Mouse (Mus musculus) forebrain, postnatal 0 days (tissue): ENCODE measurements at regions not wholly inside any gene's neighbourhood (a gene's known extent, or its start where the extent isn't known, plus 50 kb on each side); places are given as distances from the start of the nearest gene placed in this dataset.
"Not testable (repeated sequence)": the region's sequence is repeated elsewhere in the genome, so short reads cannot be mapped to it uniquely, and the experiment has no call there.

Experiments
- ATAC-seq: fragments of 200-750 bp; cut with Nextera tagmentation; 2 replicates; pipeline ENCODE4 v1.8.0; 2017; ENCODE audit warnings: mild to moderate bottlenecking, moderate library complexity
- DNase-seq: peaks from one replicate; pipeline ENCODE4 v3.0.0-alpha.2; 2015
- H3K27ac ChIP-seq: fragments of 300-500 bp; sonication (generic); 2 replicates; pipeline ENCODE4 v1.5.1; 2014; ENCODE audit warnings: low read depth, mild to moderate bottlenecking, antibody characterized with exemption, low read length, moderate library complexity, mixed read lengths
- H3K27me3 ChIP-seq: fragments of 300-500 bp; sonication (generic); 2 replicates; pipeline ENCODE4 v1.6.1; 2014; ENCODE audit warnings: mild to moderate bottlenecking, low read length, mixed read lengths; ENCODE audit not compliant: insufficient read depth
- H3K36me3 ChIP-seq: fragments of 300-500 bp; sonication (generic); 2 replicates; pipeline ENCODE4 v1.6.1; 2014; ENCODE audit warnings: mild to moderate bottlenecking, moderate library complexity; ENCODE audit not compliant: insufficient read depth
- H3K4me1 ChIP-seq: fragments of 300-500 bp; sonication (generic); 2 replicates; pipeline ENCODE4 v1.6.1; 2014; ENCODE audit warnings: antibody characterized with exemption; ENCODE audit not compliant: insufficient read depth
- H3K4me2 ChIP-seq: fragments of 300-500 bp; sonication (generic); 2 replicates; pipeline ENCODE4 v1.6.1; 2014; ENCODE audit warnings: low read depth, mild to moderate bottlenecking, moderate library complexity
- H3K4me3 ChIP-seq: fragments of 300-500 bp; sonication (generic); 2 replicates; pipeline ENCODE4 v1.5.1; 2014; ENCODE audit warnings: low read depth, low read length, mixed read lengths
- H3K9ac ChIP-seq: fragments of 300-500 bp; sonication (generic); 2 replicates; pipeline ENCODE4 v1.6.1; 2014; ENCODE audit warnings: mild to moderate bottlenecking
- H3K9me3 ChIP-seq: fragments of 300-500 bp; sonication (generic); 2 replicates; pipeline ENCODE4 v1.6.1; 2016; ENCODE audit warnings: low read length
- CTCF ChIP-seq: sonication (generic); IDR thresholded peaks from 2 replicates; pipeline ENCODE4 v1.5.1; 2016; ENCODE audit warnings: antibody characterized with exemption, control low read depth, low read depth
- WGBS: fragments of 180-500 bp; shearing (Covaris S2); extraction: QIAGEN DNeasy Blood & Tissue Kit; methylation state at CpG from one replicate; pipeline ENCODE4 v1.1.7; 2014; 5-methylcytosine and 5-hydroxymethylcytosine counted together

DNA sequence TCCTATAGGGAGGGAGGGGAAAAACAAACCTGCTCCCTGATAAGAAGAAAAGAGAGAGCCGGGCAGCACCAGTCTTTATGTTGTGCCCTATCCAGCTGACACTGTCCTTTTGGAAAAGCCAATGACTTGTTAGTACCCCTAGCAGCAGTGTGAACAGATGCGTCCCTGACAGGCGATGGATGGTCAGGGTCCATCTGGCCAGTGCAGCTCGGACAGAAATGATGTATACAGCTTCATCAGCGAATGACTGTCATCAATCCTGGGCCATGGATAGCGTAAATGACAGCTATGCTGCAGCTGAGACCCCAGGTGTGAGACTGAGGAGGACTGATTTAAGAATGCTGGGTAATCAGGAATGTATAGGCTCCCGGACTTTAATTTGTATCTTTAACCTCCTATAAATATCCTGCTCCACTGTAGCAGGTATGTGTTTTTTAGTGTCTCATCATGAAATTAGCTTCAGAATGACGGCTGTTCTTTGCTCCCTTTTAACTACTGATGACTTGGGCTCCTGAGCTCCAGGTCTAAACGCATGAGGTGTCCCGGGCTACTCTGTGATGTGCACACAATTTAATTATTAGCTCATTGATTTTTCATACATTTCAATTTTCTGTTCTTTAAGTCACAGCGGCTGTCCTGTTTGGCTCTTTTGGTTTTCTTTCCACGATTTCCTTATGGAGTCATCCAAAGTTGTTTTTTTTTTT, 353.9 kb upstream of the Fign start:
- Histone ChIP-seq H3K4me3 (no peak overlapping the region), H3K36me3 (no peaks in the 10 kb centered on the region), H3K27ac (no peak overlapping the region), H3K9me3 (no peaks in the 10 kb centered on the region), H3K27me3 (no peaks in the 10 kb centered on the region), H3K4me2 (no peak overlapping the region), H3K9ac (no peak overlapping the region), H3K4me1 (no peaks in the 10 kb centered on the region)
- DNase-seq (no peak), ATAC-seq (no peak)
- TF ChIP-seq CTCF = no peak
- WGBS = 73% methylated on average over 12 of the region's 12 CpGs

DNA sequence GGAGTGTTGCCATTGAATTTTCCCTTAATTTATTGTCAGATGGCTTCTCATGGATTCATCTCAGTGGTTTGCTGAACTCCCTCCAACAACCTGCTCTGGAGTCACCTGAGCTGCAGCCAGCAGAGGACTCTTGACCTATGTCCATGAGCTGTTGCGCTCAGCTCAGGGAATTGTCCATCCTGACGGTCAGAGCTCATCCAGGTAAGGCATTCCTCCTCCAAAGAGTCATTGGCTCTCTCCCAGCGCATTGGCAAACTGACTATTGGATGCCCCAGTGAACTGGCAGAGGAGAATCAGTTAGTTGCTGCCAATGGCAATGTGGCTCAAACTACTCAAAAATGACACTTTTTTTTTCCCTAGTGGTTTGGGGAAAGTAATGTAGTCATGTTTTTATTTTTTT, 345.3 kb upstream of the Fign start:
- no peak overlapping the region for H3K9ac ChIP-seq
- DNase-seq = no peak
- no peaks in the 10 kb centered on the region for H3K36me3 ChIP-seq
- WGBS = 82% methylated on average over 3 of the region's 3 CpGs
- no peak overlapping the region for H3K4me3 ChIP-seq
- H3K4me2 ChIP-seq = no peak overlapping the region
- H3K27me3 ChIP-seq = no peaks in the 10 kb centered on the region
- H3K27ac ChIP-seq = no peak overlapping the region
- no peaks in the 10 kb centered on the region for H3K9me3 ChIP-seq
- TF ChIP-seq CTCF = no peak
- no peak for ATAC-seq
- no peaks in the 10 kb centered on the region for H3K4me1 ChIP-seq

DNA sequence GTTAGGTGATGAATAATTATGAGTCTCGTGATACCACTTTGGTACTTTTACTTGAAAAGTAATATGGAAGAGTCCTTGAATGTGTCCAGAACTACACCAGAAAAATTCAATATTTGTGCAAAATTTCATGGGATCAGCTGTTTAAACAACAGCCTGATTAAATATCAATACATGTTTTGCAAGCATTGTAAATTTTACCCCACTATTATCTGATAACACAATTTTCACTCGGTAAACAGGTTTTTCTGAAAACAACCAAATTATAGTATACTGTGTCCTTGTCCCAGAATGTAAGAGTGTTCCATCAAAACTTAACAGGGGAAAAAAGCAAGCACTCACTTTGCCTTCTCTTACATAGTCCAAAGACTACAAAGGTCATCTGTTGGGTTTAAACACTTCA, 343.1 kb upstream of the Fign start:
- H3K36me3 ChIP-seq = no peaks in the 10 kb centered on the region
- no peak overlapping the region for H3K4me2 ChIP-seq
- H3K9ac ChIP-seq = no peak overlapping the region
- H3K27me3 ChIP-seq = no peaks in the 10 kb centered on the region
- no peaks in the 10 kb centered on the region for H3K4me1 ChIP-seq
- 93% methylated on average over 2 of the region's 2 CpGs for WGBS
- no peak for DNase-seq
- ATAC-seq = no peak
- no peaks in the 10 kb centered on the region for H3K9me3 ChIP-seq
- no peak overlapping the region for H3K27ac ChIP-seq
- TF ChIP-seq CTCF = no peak
- no peak overlapping the region for H3K4me3 ChIP-seq

DNA sequence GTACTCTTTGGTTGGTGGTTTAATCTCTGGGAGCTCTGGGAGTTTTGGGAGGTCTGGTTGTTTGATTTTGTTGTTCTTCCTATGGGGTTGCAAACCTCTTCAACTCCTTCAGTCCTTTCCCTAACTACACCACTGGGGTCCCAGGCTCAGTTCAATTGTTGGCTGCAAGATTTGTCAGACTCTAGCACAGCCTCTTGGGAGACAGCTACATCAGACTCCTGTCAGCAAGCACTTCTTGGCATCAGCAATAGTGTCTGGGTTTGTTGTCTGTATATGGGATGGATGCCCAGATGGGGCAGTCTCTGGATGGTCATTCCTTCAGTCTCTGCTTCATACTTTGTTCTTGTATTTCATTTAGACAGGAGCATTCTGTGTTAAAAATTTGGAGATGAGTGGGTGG, 319.3 kb upstream of the Fign start:
- H3K27ac ChIP-seq, ATAC-seq, DNase-seq: not testable (repeated sequence)

DNA sequence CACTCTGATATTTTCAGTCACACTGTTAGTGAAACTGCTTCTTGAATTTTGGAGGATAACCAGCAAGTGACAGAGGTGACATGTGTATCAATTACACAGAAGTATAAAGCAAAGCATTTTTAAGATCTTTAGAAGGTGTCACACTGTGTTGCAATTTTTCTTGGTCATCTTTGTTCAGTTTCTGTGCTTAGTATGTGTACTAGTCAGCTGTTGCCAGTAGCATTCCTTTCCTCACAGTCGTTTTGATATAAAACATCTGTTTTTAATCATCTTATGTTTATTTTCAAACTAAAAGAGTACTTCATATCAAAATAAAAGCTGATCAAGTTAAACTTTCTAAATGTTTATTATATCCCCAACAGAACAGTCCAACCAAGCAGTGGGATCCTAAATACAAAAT, 316.0 kb upstream of the Fign start:
- DNase-seq (no peak), ATAC-seq (no peak)
- Histone ChIP-seq H3K4me2 (no peak overlapping the region), H3K4me3 (no peak overlapping the region), H3K4me1 (no peaks in the 10 kb centered on the region), H3K36me3 (no peaks in the 10 kb centered on the region), H3K9ac (no peak overlapping the region), H3K9me3 (no peaks in the 10 kb centered on the region), H3K27ac (no peak overlapping the region), H3K27me3 (no peaks in the 10 kb centered on the region)
- TF ChIP-seq CTCF = no peak
- WGBS = 66% methylated on average over 1 of the region's 1 CpGs

More for the DNA sequence above, 319.3 kb upstream of the Fign start:
- not testable (repeated sequence) for H3K27me3 ChIP-seq, H3K4me1 ChIP-seq, H3K9ac ChIP-seq, H3K36me3 ChIP-seq, H3K4me2 ChIP-seq, H3K9me3 ChIP-seq, H3K4me3 ChIP-seq

DNA sequence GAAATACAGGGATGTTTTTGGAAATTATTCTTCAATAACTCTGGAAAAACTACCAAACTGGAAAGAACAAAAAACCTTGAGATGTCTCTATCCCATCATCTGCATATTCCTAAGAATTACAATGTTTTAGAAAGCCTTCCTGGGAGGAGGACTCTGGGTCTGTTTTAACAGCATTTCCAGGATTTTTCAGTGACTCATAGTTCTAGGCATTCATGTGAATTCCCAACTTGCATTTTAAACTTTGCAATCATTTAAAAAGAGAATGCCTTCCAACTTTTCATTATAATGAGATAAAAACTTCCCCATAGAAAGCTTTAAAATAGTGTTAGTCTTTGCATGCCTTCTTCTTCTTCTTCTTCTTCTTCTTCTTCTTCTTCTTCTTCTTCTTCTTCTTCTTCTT, 315.4 kb upstream of the Fign start:
- Histone ChIP-seq H3K4me1 (no peaks in the 10 kb centered on the region), H3K27me3 (no peaks in the 10 kb centered on the region), H3K4me3 (no peak overlapping the region), H3K9me3 (no peaks in the 10 kb centered on the region), H3K36me3 (no peaks in the 10 kb centered on the region), H3K9ac (no peak overlapping the region), H3K27ac (no peak overlapping the region), H3K4me2 (no peak overlapping the region)
- ATAC-seq (no peak), DNase-seq (no peak)
- TF ChIP-seq CTCF = no peak

DNA sequence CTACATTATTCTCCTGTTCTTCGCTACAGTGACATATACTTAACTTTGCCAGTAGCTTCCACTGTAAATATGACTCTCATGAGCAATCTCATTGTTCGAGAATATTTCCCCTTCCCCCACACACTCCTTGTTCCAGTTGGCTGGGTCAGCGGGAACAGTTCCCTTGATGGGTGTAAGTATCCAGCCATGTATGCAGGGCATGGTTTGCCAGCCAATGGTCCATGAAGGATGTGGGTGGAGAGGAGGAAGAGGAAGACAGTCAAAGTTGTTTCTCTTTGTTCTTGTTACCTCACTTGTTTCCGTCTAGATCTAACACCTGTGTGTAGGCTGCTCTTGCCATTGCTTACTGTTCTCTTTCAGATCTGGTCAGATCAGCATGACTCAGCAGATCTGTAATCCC, 298.1 kb upstream of the Fign start:
- Histone ChIP-seq H3K36me3 (no peaks in the 10 kb centered on the region), H3K9me3 (no peaks in the 10 kb centered on the region), H3K4me1 (no peaks in the 10 kb centered on the region), H3K27me3 (peaks cover 10% of the 10 kb centered on the region; the same call in 1 of the 2 replicates), H3K9ac (no peak overlapping the region), H3K4me2 (no peak overlapping the region), H3K27ac (no peak overlapping the region), H3K4me3 (no peak overlapping the region)
- DNase-seq (no peak), ATAC-seq (no peak)
- 70% methylated on average over 4 of the region's 4 CpGs for WGBS
- no peak for TF ChIP-seq CTCF
